Mouse (Mus musculus): ENCODE data around the gene Cfap36. TPM values are rescaled to one million over a fixed set of nuclear protein-coding genes. Genes with fewer than 3 reads are reported as not detected.

The Cfap36 gene
- polyA plus RNA-seq, 1 experiment, result 44.9 TPM

DNA sequence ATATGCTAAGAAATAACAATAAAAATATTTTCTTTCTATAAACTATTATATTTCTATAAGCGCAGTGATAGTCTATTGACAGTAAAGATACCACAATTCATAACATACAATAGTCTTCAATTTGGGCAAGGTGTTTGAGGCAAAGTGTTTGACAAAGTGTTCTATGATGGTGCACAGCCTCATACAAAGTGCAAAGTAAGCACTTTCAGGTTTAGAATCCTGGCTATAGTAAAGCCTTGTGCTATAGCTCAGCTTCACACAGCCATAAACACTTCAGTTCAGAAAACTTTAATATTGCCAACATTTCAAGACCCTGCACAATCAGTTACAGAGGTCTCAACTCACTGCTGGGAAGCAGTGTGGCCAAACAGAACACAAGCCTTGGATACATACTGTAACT, 7.9 kb downstream of the Cfap36 start:
- no peaks in the 10 kb centered on the region for H3K4me1 ChIP-seq (ENCODE audit: control insufficient read depth, insufficient read depth, low read length)
- H3K27ac ChIP-seq (ENCODE audit: insufficient read depth, low read length), result no peak overlapping the region
- TF ChIP-seq CTCF (IDR thresholded peaks at IDR 0.05; ENCODE audit: borderline replicate concordance, insufficient read depth, low read length), result no peak
- no peak for TF ChIP-seq POLR2A (IDR thresholded peaks at IDR 0.05; ENCODE audit: low read depth, low read length)
- H3K4me3 ChIP-seq (ENCODE audit: insufficient read depth, low read length), result no peak overlapping the region

DNA sequence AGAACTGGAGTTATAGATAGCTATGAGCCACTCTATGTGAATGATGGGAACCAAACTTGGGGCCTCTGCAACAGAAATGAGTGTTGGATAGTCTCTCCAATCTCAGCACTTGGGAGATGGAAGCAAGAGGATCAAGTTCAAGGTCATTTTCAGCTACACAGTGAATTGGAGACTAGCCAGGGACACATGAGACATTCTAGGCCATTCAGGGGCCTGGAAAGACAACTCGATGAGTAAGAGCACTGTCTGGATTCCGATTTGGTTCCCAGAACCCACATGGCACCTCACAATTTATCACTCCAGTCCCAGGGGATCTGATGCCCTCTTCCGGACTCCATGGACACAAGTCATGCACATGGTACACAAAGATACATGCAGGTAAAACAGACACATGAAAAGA, 8.7 kb downstream of the Cfap36 start:
- no peak overlapping the region for H3K27ac ChIP-seq (ENCODE audit: insufficient read depth, low read length)
- no peak for TF ChIP-seq CTCF (IDR thresholded peaks at IDR 0.05; ENCODE audit: borderline replicate concordance, insufficient read depth, low read length)
- no peaks in the 10 kb centered on the region for H3K4me1 ChIP-seq (ENCODE audit: control insufficient read depth, insufficient read depth, low read length)
- H3K4me3 ChIP-seq (ENCODE audit: insufficient read depth, low read length), result no peak overlapping the region

GRCm38 (mm10) chr11:29238047-29238446, 9.2 kb downstream of the Cfap36 start:
- Histone ChIP-seq H3K4me3 (ENCODE audit: insufficient read depth, low read length) (no peak overlapping the region), H3K27ac (ENCODE audit: insufficient read depth, low read length) (no peak overlapping the region), H3K4me1 (ENCODE audit: control insufficient read depth, insufficient read depth, low read length) (no peaks in the 10 kb centered on the region)
- TF ChIP-seq CTCF (IDR thresholded peaks at IDR 0.05; ENCODE audit: borderline replicate concordance, insufficient read depth, low read length) (no peak), POLR2A (IDR thresholded peaks at IDR 0.05; ENCODE audit: low read depth, low read length) (no peak)

DNA sequence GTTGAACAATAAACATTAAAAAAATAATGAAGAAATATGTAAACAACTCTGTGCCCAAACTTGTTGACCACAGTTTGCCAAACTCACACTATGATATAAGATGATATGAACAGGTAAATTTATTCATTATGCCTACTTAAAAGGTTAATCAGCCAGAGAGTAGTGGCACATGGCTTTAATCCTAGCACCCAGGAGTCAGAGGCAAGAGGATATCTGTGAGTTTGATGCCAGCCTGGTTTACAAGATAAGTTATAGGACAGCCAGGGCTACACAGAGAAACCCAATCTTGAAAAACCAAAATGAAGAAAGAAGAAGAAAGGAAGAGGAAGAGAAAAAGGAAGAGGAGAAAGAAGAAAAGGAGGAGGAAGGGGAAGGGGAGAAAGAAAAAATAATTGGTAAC, 9.8 kb downstream of the Cfap36 start:
- Histone ChIP-seq H3K4me3 (ENCODE audit: insufficient read depth, low read length) (no peak overlapping the region), H3K4me1 (ENCODE audit: control insufficient read depth, insufficient read depth, low read length) (no peaks in the 10 kb centered on the region), H3K27ac (ENCODE audit: insufficient read depth, low read length) (no peak overlapping the region)
- TF ChIP-seq CTCF (IDR thresholded peaks at IDR 0.05; ENCODE audit: borderline replicate concordance, insufficient read depth, low read length), result no peak
- no peak for TF ChIP-seq POLR2A (IDR thresholded peaks at IDR 0.05; ENCODE audit: low read depth, low read length)

- Histone ChIP-seq H3K4me1 (ENCODE audit: control insufficient read depth, insufficient read depth, low read length) (no peaks in the 10 kb centered on the region), H3K4me3 (ENCODE audit: insufficient read depth, low read length) (no peak overlapping the region), H3K27ac (ENCODE audit: insufficient read depth, low read length) (no peak overlapping the region)
- TF ChIP-seq POLR2A (IDR thresholded peaks at IDR 0.05; ENCODE audit: low read depth, low read length), result no peak
- TF ChIP-seq CTCF (IDR thresholded peaks at IDR 0.05; ENCODE audit: borderline replicate concordance, insufficient read depth, low read length), result no peak
These were observed 13.6 kb downstream of the Cfap36 start for GRCm38 (mm10) chr11:29233569-29233968.

DNA sequence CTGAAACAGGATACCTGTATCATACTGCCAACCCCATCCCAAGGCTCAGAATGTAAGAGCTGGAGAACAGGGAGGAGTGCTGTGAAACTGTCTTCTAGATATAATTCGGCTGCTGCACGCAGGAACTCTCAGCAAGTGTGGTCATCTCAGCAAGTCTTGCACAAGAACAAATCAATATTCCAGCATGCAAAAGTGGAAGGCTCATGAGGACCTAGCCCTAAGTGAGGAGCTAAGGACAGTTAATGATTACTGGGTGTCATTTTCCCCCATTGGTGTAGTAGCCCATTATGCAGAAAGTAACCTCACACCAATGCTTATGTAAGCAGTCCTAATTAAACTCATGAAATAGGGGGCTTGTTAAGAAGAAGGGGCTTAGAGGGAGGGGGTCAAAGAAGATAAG, 18.3 kb downstream of the Cfap36 start:
- Histone ChIP-seq H3K4me3 (ENCODE audit: insufficient read depth, low read length) (no peak overlapping the region), H3K4me1 (ENCODE audit: control insufficient read depth, insufficient read depth, low read length) (no peaks in the 10 kb centered on the region), H3K27ac (ENCODE audit: insufficient read depth, low read length) (no peak overlapping the region)
- TF ChIP-seq POLR2A (IDR thresholded peaks at IDR 0.05; ENCODE audit: low read depth, low read length) (no peak), CTCF (IDR thresholded peaks at IDR 0.05; ENCODE audit: borderline replicate concordance, insufficient read depth, low read length) (no peak)

DNA sequence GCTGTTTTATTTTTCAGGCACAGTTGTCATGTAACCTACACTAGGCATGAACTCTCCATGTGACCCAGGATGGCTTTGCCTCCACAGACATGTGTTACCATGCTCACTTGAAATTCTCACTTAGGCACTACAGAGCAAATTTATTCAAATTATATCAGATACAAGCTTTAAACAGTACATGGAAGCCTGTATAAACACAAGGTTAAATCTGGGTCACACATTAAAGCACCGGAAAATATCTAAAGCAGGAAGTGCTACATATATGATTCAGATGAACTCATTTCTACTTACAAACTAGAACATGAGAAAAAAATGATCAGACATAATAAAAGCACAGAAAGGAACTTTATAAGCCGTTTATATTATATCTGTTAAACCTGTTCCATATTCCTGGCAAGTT, 22.5 kb downstream of the Cfap36 start:
- TF ChIP-seq CTCF (IDR thresholded peaks at IDR 0.05; ENCODE audit: borderline replicate concordance, insufficient read depth, low read length) (no peak), POLR2A (IDR thresholded peaks at IDR 0.05; ENCODE audit: low read depth, low read length) (no peak)
- Histone ChIP-seq H3K4me1 (ENCODE audit: control insufficient read depth, insufficient read depth, low read length) (no peaks in the 10 kb centered on the region), H3K4me3 (ENCODE audit: insufficient read depth, low read length) (no peak overlapping the region), H3K27ac (ENCODE audit: insufficient read depth, low read length) (no peak overlapping the region)

DNA sequence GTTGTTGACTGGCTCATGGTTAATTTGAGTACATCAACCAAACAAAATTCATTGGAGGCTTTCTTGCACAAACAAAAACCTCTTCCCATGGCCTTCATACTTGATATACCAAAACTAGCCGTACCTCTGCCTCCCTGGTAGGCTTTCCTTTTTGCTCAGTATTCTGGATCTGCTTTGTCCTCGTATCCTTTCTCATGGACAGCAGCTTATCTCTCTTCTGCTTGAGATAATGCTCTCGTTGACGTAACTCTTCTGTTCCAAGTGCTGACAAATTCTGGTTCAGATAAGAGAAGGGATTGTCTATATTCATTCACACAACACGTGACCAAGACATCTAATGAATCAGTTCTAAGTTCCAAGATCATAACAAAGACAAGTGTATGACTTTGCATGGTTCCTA, 24.9 kb downstream of the Cfap36 start:
- TF ChIP-seq POLR2A (IDR thresholded peaks at IDR 0.05; ENCODE audit: low read depth, low read length) (no peak), CTCF (IDR thresholded peaks at IDR 0.05; ENCODE audit: borderline replicate concordance, insufficient read depth, low read length) (no peak)
- no peak overlapping the region for H3K27ac ChIP-seq (ENCODE audit: insufficient read depth, low read length)

GRCm38 (mm10) chr11:29219055-29219454, 28.2 kb downstream of the Cfap36 start:
- no peak overlapping the region for H3K4me3 ChIP-seq (ENCODE audit: insufficient read depth, low read length)
- no peak overlapping the region for H3K27ac ChIP-seq (ENCODE audit: insufficient read depth, low read length)
- no peak for TF ChIP-seq POLR2A (IDR thresholded peaks at IDR 0.05; ENCODE audit: low read depth, low read length)
- no peak for TF ChIP-seq CTCF (IDR thresholded peaks at IDR 0.05; ENCODE audit: borderline replicate concordance, insufficient read depth, low read length)
- no peaks in the 10 kb centered on the region for H3K4me1 ChIP-seq (ENCODE audit: control insufficient read depth, insufficient read depth, low read length)

More for the DNA sequence above, 24.9 kb downstream of the Cfap36 start:
- no peak overlapping the region for H3K4me3 ChIP-seq (ENCODE audit: insufficient read depth, low read length)
- no peaks in the 10 kb centered on the region for H3K4me1 ChIP-seq (ENCODE audit: control insufficient read depth, insufficient read depth, low read length)

DNA sequence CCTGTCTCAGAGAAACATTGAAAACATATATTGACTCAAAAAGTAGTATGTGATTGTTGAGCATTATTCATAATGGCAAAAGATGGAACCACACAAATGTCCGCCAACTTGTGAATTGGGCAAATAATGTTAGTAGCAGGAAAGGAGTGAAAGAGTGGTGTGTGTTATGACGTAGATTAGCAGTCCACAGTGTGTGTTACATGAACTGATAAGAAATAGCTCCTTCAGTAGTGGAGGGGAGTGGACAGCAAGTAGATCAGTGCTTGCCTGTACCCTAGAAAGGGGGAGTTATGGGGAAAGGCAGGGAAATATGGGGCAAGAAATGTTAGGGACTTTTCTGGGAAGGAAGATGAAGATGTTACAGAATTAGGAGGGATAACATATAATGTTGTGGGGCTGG, 31.0 kb downstream of the Cfap36 start:
- TF ChIP-seq CTCF (IDR thresholded peaks at IDR 0.05; ENCODE audit: borderline replicate concordance, insufficient read depth, low read length) (no peak), POLR2A (IDR thresholded peaks at IDR 0.05; ENCODE audit: low read depth, low read length) (no peak)
- Histone ChIP-seq H3K4me3 (ENCODE audit: insufficient read depth, low read length) (no peak overlapping the region), H3K4me1 (ENCODE audit: control insufficient read depth, insufficient read depth, low read length) (no peaks in the 10 kb centered on the region), H3K27ac (ENCODE audit: insufficient read depth, low read length) (no peak overlapping the region)

DNA sequence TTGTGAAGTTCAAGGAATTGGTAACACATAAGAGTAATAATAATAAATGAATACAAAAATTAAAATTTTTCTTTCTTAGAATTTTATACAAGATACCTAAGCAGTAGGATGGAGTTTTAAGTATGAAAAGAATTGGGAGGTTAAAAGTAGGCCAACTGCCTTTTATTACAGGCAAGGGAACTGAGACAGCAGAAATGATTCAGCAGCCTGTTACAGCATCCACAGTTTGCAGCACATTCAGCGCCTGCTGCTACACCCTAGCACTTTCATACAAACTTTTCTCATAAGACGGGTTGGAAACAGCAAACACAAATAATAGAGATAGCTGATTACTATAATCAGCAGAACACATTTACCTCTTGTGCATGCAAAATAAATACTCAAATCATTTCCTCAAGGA, 37.4 kb downstream of the Cfap36 start:
- TF ChIP-seq POLR2A (IDR thresholded peaks at IDR 0.05; ENCODE audit: low read depth, low read length) (no peak), CTCF (IDR thresholded peaks at IDR 0.05; ENCODE audit: borderline replicate concordance, insufficient read depth, low read length) (no peak)
- Histone ChIP-seq H3K4me1 (ENCODE audit: control insufficient read depth, insufficient read depth, low read length) (no peaks in the 10 kb centered on the region), H3K27ac (ENCODE audit: insufficient read depth, low read length) (no peak overlapping the region), H3K4me3 (ENCODE audit: insufficient read depth, low read length) (no peak overlapping the region)

Measured in embryonic fibroblast, embryonic 13.5 days (primary cell).